Mouse (Mus musculus): Measurements from ENCODE around the gene Chmp4b. TPM values are rescaled to one million over a fixed set of nuclear protein-coding genes. Genes with fewer than 3 reads are reported as not detected.

Chmp4b gene
- polyA plus RNA-seq, 2 experiments, result 8.1 to 84.2 TPM

DNA sequence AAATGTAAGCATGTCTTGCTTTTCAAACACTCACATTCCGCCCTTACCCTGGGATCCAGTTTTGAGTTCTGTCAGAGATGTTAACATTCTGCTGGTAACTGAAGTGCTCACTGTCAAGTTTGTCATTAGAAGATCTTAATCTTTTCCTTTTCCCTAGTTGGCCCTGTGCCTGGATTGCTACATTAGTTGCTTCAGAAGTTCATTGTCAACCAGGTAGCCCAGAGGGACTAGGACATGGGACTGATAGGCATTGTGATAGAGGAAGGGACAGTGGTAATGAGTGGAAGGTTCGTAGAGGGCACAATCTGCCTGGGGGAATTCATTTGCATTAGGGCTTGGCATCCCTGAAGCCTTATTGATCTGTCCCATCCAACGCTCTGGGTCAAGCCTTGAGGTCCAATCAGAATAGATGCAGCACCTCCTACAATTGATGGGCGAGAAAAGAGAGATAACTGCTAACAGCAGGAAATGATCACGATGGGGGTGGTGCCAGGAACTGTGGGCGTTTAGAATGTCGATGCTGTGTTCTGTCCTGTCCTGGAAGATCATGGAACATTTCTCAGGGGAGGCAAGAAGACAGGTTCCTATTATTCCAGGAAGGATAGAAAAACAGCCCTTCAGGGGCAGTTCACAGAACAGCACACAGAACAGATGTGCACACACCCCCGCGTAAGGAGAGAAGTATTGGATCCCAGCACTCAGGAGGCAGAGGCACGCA lies 42.3 kb upstream of the Chmp4b start:
- WGBS (ENCODE audit: insufficient replicate concordance), result 40% methylated on average over 10 of the region's 10 CpGs
- TF ChIP-seq EP300 (IDR thresholded peaks at IDR 0.05; ENCODE audit: low read depth), result no peak
- TF ChIP-seq CTCF (IDR thresholded peaks at IDR 0.05; ENCODE audit: low read depth), result no peak
- Histone ChIP-seq H3K27ac (no peak overlapping the region), H3K36me3 (replicated peaks; ENCODE audit: control insufficient read depth, insufficient read depth, low read depth) (no peaks in the 10 kb centered on the region), H3K4me1 (replicated peaks; ENCODE audit: control insufficient read depth in 2 of 2, insufficient read depth in 2 of 2, low read length in 1 of 2) (peaks cover 17 to 28% of the 10 kb centered on the region in 2 experiments), H3K4me2 (ENCODE audit: low read depth) (no peak overlapping the region), H3K9me3 (ENCODE audit: control insufficient read depth, low read length) (no peaks in the 10 kb centered on the region), H3K4me3 (ENCODE audit: insufficient read depth in 1 of 2, low read depth in 2 of 2, low read length in 2 of 2) (no peak overlapping the region), H3K9ac (replicated peaks) (no peak overlapping the region), H3K27me3 (ENCODE audit: control insufficient read depth, insufficient read depth, low read length) (no peaks in the 10 kb centered on the region)
- DNase-seq (ENCODE audit: low read depth in 3 of 3, low spot score in 3 of 3), result no peak
- ATAC-seq (ENCODE audit: insufficient read depth), result no peak

- Histone ChIP-seq H3K4me2 (ENCODE audit: low read depth) (peak within 1 kb of the TSS; percentile 86), H3K4me3 (ENCODE audit: insufficient read depth in 1 of 2, low read depth in 2 of 2, low read length in 2 of 2) (peak within 1 kb of the TSS; percentile 71 to 93), H3K4me1 (replicated peaks; ENCODE audit: control insufficient read depth in 2 of 2, insufficient read depth in 2 of 2, low read length in 1 of 2) (peaks cover 29 to 42% of the 10 kb centered on the region in 2 experiments), H3K27me3 (ENCODE audit: control insufficient read depth, insufficient read depth, low read length) (no peaks in the 10 kb centered on the region), H3K9ac (replicated peaks) (peak within 1 kb of the TSS; percentile 82), H3K27ac (peak within 1 kb of the TSS; percentile 73), H3K36me3 (replicated peaks; ENCODE audit: control insufficient read depth, insufficient read depth, low read depth) (no peaks in the 10 kb centered on the region), H3K9me3 (ENCODE audit: control insufficient read depth, low read length) (no peaks in the 10 kb centered on the region)
- under 1% methylated on average over 88 of the region's 98 CpGs for WGBS (ENCODE audit: insufficient replicate concordance)
- peak; percentile 68 to 77 (median 70) for DNase-seq (ENCODE audit: low read depth in 3 of 3, low spot score in 3 of 3)
- peak; percentile 86 for ATAC-seq (ENCODE audit: insufficient read depth)
- TF ChIP-seq EP300 (IDR thresholded peaks at IDR 0.05; ENCODE audit: low read depth), result no peak
- peak; percentile 77 for TF ChIP-seq CTCF (IDR thresholded peaks at IDR 0.05; ENCODE audit: low read depth)
Measured at GRCm38 (mm10) chr2:154613118-154614115, 38.1 kb upstream of the Chmp4b start, which contains the start of the genes Zfp341 and 4930519P11Rik. Gene Zfp341, plus strand, starts transcription at chr2:154613297. Gene 4930519P11Rik, minus strand, starts transcription at chr2:154613437.

DNA sequence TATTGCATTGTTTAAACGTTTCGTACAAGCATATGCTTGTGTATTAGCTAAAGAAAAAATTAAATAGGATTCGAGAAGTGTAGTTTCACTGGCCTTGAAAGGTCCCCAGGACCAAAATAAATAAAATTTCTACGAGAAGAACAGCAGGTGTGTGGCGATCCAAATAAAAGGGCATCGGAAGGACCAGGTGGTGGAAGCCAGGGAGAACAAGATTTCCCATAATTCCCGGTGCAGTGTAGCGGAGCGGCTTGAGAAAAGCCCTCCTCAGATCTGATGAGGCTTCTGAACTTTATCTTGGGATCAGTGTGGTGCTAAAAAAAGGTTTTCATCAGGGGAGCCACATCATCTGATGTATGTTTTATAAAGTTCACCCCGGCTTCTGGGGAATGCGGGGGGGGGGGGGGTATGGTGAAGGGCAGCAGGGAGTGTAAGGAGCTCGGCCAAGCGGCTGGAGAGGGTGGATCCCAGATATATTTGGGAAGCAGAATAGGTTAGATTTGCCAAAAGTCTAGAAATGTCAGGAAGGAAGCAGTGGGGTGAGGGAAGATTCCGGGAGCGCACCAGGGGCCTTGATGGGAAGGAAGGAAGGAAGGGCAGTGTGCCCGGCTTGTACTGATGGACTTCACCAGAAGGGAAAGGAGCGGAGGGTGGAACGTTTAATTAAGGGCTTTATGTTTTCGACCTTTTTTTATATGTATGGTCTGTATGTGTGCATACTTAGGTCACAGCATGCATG lies 36.5 kb upstream of the Chmp4b start:
- no peaks in the 10 kb centered on the region for H3K36me3 ChIP-seq (replicated peaks; ENCODE audit: control insufficient read depth, insufficient read depth, low read depth)
- peak overlapping the region; percentile 40 for H3K9ac ChIP-seq (replicated peaks)
- peaks cover 29 to 36% of the 10 kb centered on the region in 2 experiments for H3K4me1 ChIP-seq (replicated peaks; ENCODE audit: control insufficient read depth in 2 of 2, insufficient read depth in 2 of 2, low read length in 1 of 2)
- no peak for DNase-seq (ENCODE audit: low read depth in 3 of 3, low spot score in 3 of 3)
- peak overlapping the region; percentile 86 for H3K4me2 ChIP-seq (ENCODE audit: low read depth)
- no peak for ATAC-seq (ENCODE audit: insufficient read depth)
- H3K4me3 ChIP-seq (ENCODE audit: insufficient read depth in 1 of 2, low read depth in 2 of 2, low read length in 2 of 2), result peak overlapping the region; percentile 22 to 32; a peak in 2 of 4 replicates
- peak overlapping the region; percentile 53 for H3K27ac ChIP-seq
- H3K27me3 ChIP-seq (ENCODE audit: control insufficient read depth, insufficient read depth, low read length), result no peaks in the 10 kb centered on the region
- no peaks in the 10 kb centered on the region for H3K9me3 ChIP-seq (ENCODE audit: control insufficient read depth, low read length)
- WGBS (ENCODE audit: insufficient replicate concordance), result 40% methylated on average over 19 of the region's 19 CpGs
- TF ChIP-seq CTCF (IDR thresholded peaks at IDR 0.05; ENCODE audit: low read depth) (no peak), EP300 (IDR thresholded peaks at IDR 0.05; ENCODE audit: low read depth) (no peak)

GRCm38 (mm10) chr2:154615674-154616073 lies 35.8 kb upstream of the Chmp4b start:
- peak in 1 of 3 experiments; percentile 64 for DNase-seq (ENCODE audit: low read depth in 3 of 3, low spot score in 3 of 3)
- no peaks in the 10 kb centered on the region for H3K9me3 ChIP-seq (ENCODE audit: control insufficient read depth, low read length)
- H3K4me3 ChIP-seq (ENCODE audit: insufficient read depth in 1 of 2, low read depth in 2 of 2, low read length in 2 of 2), result no peak overlapping the region; a peak in 1 of 4 replicates
- peak overlapping the region; percentile 40 for H3K9ac ChIP-seq (replicated peaks)
- H3K4me1 ChIP-seq (replicated peaks; ENCODE audit: control insufficient read depth in 2 of 2, insufficient read depth in 2 of 2, low read length in 1 of 2), result peaks cover 29 to 36% of the 10 kb centered on the region in 2 experiments
- H3K27ac ChIP-seq, result peak overlapping the region; percentile 53
- H3K4me2 ChIP-seq (ENCODE audit: low read depth), result peak overlapping the region; percentile 86
- no peaks in the 10 kb centered on the region for H3K27me3 ChIP-seq (ENCODE audit: control insufficient read depth, insufficient read depth, low read length)
- ATAC-seq (ENCODE audit: insufficient read depth), result no peak
- TF ChIP-seq CTCF (IDR thresholded peaks at IDR 0.05; ENCODE audit: low read depth), result no peak
- TF ChIP-seq EP300 (IDR thresholded peaks at IDR 0.05; ENCODE audit: low read depth), result peak; percentile 27; the same call in 1 of the 2 replicates
- 17% methylated on average over 5 of the region's 5 CpGs for whole genome bisulfite sequencing (ENCODE audit: insufficient replicate concordance)
- no peaks in the 10 kb centered on the region for H3K36me3 ChIP-seq (replicated peaks; ENCODE audit: control insufficient read depth, insufficient read depth, low read depth)
